Mouse (Mus musculus): ENCODE data around the gene Clpx. TPM values are rescaled to one million over a fixed set of nuclear protein-coding genes. Genes with fewer than 3 reads are reported as not detected.

Gene Clpx
- polyA plus RNA-seq, 1 experiment from 2014 or later = 43.0 TPM

DNA sequence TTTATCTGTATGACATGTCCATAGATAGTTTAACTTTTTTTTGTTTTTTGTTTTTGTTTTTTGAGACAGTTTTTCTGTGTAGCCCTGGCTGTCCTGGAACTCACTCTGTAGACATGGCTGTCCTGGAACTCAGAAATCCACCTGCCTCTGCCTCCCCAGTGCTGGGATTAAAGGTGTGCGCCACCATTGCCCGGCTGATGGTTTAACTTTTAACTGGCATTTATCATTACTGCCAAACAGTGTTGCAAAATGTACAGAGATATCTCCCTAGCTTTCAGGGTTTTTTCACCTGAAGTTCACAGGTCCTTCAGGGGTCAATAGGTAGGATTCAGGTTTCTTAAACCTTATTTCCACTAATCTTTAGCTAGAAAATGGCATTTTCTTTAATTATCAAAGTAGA is 3.0 kb downstream of the Clpx start:
- H3K4me1 ChIP-seq = peaks cover 10% of the 10 kb centered on the region
- H3K9me3 ChIP-seq = no peaks in the 10 kb centered on the region
- no peak overlapping the region for H3K27ac ChIP-seq
- no peak overlapping the region for H3K4me3 ChIP-seq
- peaks cover 33% of the 10 kb centered on the region for H3K36me3 ChIP-seq
- WGBS = 94% methylated on average over 2 of the region's 2 CpGs
- DNase-seq (ENCODE audit: low spot score) = no peak
- H3K27me3 ChIP-seq (ENCODE audit: insufficient read depth, poor library complexity, severe bottlenecking) = no peaks in the 10 kb centered on the region

- H3K27me3 ChIP-seq (ENCODE audit: insufficient read depth, poor library complexity, severe bottlenecking) = no peaks in the 10 kb centered on the region
- no peak overlapping the region for H3K27ac ChIP-seq
- H3K36me3 ChIP-seq = peaks cover 50% of the 10 kb centered on the region
- no peak overlapping the region for H3K4me3 ChIP-seq
- H3K9me3 ChIP-seq = no peaks in the 10 kb centered on the region
- WGBS = 82% methylated on average over 3 of the region's 3 CpGs
- DNase-seq (ENCODE audit: low spot score) = no peak
- H3K4me1 ChIP-seq = 0 out of 2 replicates have a peak, but pooled peaks cover 5% of the 10 kb centered on the region
These were observed 4.7 kb downstream of the Clpx start for GRCm38 (mm10) chr9:65298761-65299160.

DNA sequence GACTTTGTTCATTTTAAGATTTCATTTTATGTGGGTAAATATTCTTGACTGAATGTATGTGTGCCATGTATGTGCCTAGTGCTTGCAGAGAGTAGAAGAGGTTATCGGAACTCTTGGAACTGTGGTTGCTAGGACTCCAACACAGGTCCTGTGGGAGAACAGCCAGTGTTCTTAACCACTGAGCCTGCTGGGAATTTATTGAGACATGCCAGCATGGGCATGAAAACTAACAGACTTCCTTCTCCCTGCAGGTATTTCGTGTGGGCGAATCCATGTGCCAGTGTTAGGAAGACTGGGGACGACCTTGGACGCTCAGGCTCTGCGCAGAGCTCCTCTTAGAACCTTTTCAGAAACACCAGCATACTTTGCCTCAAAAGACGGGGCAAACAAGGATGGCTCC is 5.6 kb downstream of the Clpx start:
- Histone ChIP-seq H3K27ac (no peak overlapping the region), H3K4me3 (no peak overlapping the region), H3K9me3 (no peaks in the 10 kb centered on the region), H3K4me1 (0 out of 2 replicates have a peak, but pooled peaks cover 5% of the 10 kb centered on the region), H3K36me3 (peaks cover 57% of the 10 kb centered on the region), H3K27me3 (ENCODE audit: insufficient read depth, poor library complexity, severe bottlenecking) (no peaks in the 10 kb centered on the region)
- DNase-seq (ENCODE audit: low spot score) = no peak
- 94% methylated on average over 7 of the region's 7 CpGs for WGBS

DNA sequence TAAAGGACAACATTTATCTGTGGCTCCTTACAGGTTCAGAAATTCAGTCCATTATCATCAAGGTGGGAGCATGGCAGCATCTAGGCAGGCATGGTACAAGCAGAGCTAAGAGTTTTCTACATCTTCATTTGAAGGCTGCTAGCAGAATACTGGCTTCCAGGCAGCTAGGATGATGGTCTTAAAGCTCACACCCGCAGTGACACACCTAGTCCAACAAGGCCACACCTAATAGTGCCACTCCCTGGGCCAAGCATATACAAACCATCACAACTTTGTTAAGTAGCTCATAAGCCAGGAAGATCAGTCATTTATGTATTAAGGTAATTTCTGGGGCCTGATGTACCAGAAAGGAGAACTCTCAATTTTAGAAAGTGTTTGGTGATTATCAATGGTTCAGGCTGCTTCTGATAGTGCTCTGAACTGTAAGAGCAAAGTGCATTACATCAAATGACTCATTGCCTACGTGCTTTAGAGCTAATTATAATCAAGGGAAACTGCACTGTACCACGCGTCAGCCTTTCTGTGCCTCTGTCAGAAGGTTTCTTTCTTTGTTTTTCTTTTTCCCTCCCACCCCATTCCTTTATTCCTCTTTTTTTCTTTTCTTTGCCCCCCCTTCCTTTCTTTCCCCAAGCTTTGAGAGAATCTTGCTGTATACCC is 8.4 kb downstream of the Clpx start:
- WGBS = 81% methylated on average over 4 of the region's 4 CpGs
- H3K4me3 ChIP-seq = no peak overlapping the region
- no peaks in the 10 kb centered on the region for H3K27me3 ChIP-seq (ENCODE audit: insufficient read depth, poor library complexity, severe bottlenecking)
- no peak for DNase-seq (ENCODE audit: low spot score)
- peaks cover 71% of the 10 kb centered on the region for H3K36me3 ChIP-seq
- no peaks in the 10 kb centered on the region for H3K9me3 ChIP-seq
- H3K4me1 ChIP-seq = no peaks in the 10 kb centered on the region
- H3K27ac ChIP-seq = no peak overlapping the region

DNA sequence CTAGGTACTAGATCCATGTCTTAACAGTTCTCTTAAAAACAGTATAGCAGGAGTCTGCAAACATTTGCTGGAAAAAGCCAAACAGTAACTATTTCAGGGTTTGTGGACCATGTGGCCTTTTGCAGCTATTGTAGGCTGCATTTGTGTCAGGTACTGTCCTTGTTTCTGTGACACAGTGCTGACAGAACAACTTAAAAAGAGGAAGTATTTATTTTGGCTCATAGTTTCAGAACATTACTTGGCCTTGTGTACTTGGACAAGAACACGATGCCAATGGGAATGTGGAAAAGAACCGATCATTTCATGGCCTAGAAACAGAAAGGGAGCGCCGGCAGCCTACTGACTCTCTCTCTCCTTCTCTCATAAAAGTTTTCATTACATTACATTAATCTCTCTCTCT is 9.5 kb downstream of the Clpx start:
- no peak overlapping the region for H3K4me3 ChIP-seq
- peaks cover 75% of the 10 kb centered on the region for H3K36me3 ChIP-seq
- H3K27ac ChIP-seq = no peak overlapping the region
- H3K9me3 ChIP-seq = no peaks in the 10 kb centered on the region
- H3K4me1 ChIP-seq = no peaks in the 10 kb centered on the region
- WGBS = 96% methylated on average over 4 of the region's 4 CpGs
- no peak for DNase-seq (ENCODE audit: low spot score)
- no peaks in the 10 kb centered on the region for H3K27me3 ChIP-seq (ENCODE audit: insufficient read depth, poor library complexity, severe bottlenecking)

DNA sequence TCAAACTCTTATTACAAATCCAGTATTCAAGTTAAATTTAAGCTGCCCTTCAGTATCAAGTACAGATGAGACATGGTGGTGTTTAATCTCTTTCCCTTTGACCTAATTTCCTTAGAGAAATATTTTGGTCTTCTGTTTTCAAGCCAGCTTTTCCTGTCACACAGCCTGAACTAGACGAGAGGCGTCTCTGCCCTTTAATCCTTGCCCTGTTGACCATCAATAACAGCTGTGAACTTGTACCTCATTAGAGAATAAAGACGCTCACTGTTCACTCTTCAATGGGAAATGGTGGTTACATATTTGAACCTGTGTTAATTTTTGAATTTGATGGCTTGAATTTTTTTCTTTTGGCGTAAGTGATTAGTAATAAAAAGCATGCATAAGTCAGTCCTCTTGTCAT is 10.2 kb downstream of the Clpx start:
- Histone ChIP-seq H3K27me3 (ENCODE audit: insufficient read depth, poor library complexity, severe bottlenecking) (no peaks in the 10 kb centered on the region), H3K36me3 (peaks cover 81% of the 10 kb centered on the region), H3K4me1 (no peaks in the 10 kb centered on the region), H3K27ac (no peak overlapping the region), H3K9me3 (no peaks in the 10 kb centered on the region), H3K4me3 (no peak overlapping the region)
- DNase-seq (ENCODE audit: low spot score) = no peak
- 81% methylated on average over 4 of the region's 4 CpGs for WGBS

GRCm38 (mm10) chr9:65306672-65307071 is 12.6 kb downstream of the Clpx start:
- no peak overlapping the region for H3K4me3 ChIP-seq
- DNase-seq (ENCODE audit: low spot score) = peak; percentile 35
- H3K4me1 ChIP-seq = no peaks in the 10 kb centered on the region
- 92% methylated on average over 2 of the region's 2 CpGs for WGBS
- H3K27me3 ChIP-seq (ENCODE audit: insufficient read depth, poor library complexity, severe bottlenecking) = no peaks in the 10 kb centered on the region
- H3K36me3 ChIP-seq = peaks cover 75% of the 10 kb centered on the region
- no peak overlapping the region for H3K27ac ChIP-seq
- no peaks in the 10 kb centered on the region for H3K9me3 ChIP-seq

DNA sequence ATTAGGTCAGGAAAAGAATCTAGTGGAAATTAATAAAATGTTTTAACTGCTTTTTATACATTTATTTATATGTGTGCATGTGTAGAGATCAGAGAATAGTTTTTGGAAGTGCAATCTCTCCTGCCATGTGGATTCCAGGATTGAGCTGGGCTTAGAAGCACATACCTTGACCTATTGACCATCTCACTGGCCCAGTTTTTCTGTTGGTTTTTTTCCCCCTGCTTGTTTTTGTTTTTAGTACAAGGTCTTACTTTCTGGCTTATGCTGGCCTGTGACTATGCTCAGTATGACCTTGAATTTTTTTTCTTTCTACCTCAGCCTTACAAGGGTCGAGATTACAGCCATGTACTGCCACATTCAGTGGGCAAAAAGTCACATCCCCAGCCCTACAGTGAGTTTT is 14.0 kb downstream of the Clpx start:
- no peak overlapping the region for H3K4me3 ChIP-seq
- no peaks in the 10 kb centered on the region for H3K9me3 ChIP-seq
- no peaks in the 10 kb centered on the region for H3K27me3 ChIP-seq (ENCODE audit: insufficient read depth, poor library complexity, severe bottlenecking)
- no peak overlapping the region for H3K27ac ChIP-seq
- no peak for DNase-seq (ENCODE audit: low spot score)
- 87% methylated on average over 1 of the region's 1 CpGs for WGBS
- H3K4me1 ChIP-seq = no peaks in the 10 kb centered on the region
- peaks cover 73% of the 10 kb centered on the region for H3K36me3 ChIP-seq

DNA sequence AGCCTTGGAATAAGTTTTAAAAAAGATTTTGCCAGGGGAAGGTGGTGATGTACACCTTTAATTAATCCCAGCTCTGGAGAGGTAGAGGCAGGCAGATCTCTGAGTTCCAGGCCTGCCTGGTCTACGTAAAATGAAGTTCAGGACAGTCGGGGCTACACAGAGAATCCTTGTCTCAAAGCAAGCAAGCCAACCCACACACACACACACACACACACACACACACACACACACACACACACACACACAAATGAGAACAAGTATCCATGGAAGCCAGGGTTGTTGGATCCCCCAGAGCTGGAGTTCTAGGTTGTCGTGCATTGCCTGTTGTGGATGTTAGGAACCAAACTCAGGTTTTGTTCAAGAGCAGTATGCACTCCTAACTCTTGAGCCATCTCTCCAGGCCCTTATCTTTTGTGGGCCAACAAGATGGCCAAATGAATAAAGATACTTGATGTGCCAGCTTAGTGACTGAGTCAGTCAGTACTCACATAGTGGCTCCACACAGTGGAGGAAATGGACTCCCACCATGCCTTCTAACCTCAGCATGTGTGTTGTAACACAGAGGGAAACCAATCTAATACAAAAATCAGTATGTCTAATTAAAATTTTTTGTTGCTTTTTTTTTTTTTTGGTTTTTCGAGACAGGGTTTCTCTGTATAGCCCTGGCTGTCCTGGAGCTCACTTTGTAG is 18.8 kb downstream of the Clpx start:
- 92% methylated on average over 4 of the region's 4 CpGs for WGBS
- Histone ChIP-seq H3K4me3 (no peak overlapping the region), H3K27me3 (ENCODE audit: insufficient read depth, poor library complexity, severe bottlenecking) (no peaks in the 10 kb centered on the region), H3K9me3 (no peaks in the 10 kb centered on the region), H3K4me1 (no peaks in the 10 kb centered on the region), H3K27ac (no peak overlapping the region), H3K36me3 (peaks cover 61% of the 10 kb centered on the region)
- peak; percentile 76 for DNase-seq (ENCODE audit: low spot score)

DNA sequence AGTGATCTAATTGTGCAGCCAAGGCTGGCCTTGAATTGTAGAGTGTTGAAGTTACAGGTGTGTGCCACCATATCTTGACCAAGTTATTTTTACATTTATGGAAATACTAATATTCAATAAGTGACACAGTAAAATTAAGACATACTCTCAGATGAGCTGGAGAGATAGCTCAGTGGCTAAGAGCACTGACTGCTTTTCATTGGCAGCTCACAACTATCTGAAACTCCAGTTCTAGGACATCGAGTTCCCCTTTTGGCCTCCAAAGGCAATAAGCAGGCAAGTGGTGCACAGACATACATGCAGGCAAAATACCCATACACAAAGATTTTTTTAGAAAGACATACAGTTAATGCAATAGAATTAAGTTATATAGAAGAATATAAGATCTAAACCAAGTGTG is 19.8 kb downstream of the Clpx start:
- WGBS = 91% methylated on average over 1 of the region's 1 CpGs
- peak; percentile 33 for DNase-seq (ENCODE audit: low spot score)
- Histone ChIP-seq H3K27ac (no peak overlapping the region), H3K36me3 (peaks cover 60% of the 10 kb centered on the region), H3K27me3 (ENCODE audit: insufficient read depth, poor library complexity, severe bottlenecking) (no peaks in the 10 kb centered on the region), H3K9me3 (no peaks in the 10 kb centered on the region), H3K4me1 (no peaks in the 10 kb centered on the region), H3K4me3 (no peak overlapping the region)

GRCm38 (mm10) chr9:65322255-65322900 is 28.3 kb downstream of the Clpx start:
- Histone ChIP-seq H3K27me3 (ENCODE audit: insufficient read depth, poor library complexity, severe bottlenecking) (no peaks in the 10 kb centered on the region), H3K9me3 (no peaks in the 10 kb centered on the region), H3K4me3 (no peak overlapping the region), H3K36me3 (peaks cover 72% of the 10 kb centered on the region), H3K4me1 (no peaks in the 10 kb centered on the region), H3K27ac (no peak overlapping the region)
- WGBS = 90% methylated on average over 11 of the region's 11 CpGs
- no peak for DNase-seq (ENCODE audit: low spot score)

DNA sequence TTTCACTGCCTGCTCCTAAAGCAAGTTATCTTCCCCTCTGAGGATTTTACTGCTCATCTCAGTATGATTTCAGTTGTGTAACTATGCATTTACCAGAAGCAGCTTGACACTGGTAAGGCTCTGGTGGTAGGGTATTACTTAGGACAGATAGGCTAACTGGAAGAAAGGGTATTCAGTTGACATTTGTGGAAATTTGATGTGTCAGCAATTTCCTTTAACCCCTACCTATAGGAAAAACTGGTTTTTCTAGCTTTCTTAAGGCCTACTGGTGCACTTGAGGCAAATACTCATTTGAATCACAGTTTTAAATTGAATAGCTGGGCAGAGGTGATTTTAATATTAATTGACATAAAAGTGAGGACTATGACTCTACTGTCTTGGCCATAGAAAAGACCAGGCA is 31.9 kb downstream of the Clpx start:
- DNase-seq (ENCODE audit: low spot score) = peak; percentile 27

GRCm38 (mm10) chr9:65327371-65327770 is 33.3 kb downstream of the Clpx start:
- no peak for DNase-seq (ENCODE audit: low spot score)
- Histone ChIP-seq H3K27me3 (ENCODE audit: insufficient read depth, poor library complexity, severe bottlenecking) (no peaks in the 10 kb centered on the region), H3K27ac (no peak overlapping the region), H3K4me1 (no peaks in the 10 kb centered on the region), H3K4me3 (no peak overlapping the region), H3K36me3 (peaks cover 67% of the 10 kb centered on the region), H3K9me3 (no peaks in the 10 kb centered on the region)
- 87% methylated on average over 2 of the region's 2 CpGs for WGBS

More for the DNA sequence above, 31.9 kb downstream of the Clpx start:
- Histone ChIP-seq H3K4me1 (no peaks in the 10 kb centered on the region), H3K27ac (no peak overlapping the region), H3K27me3 (ENCODE audit: insufficient read depth, poor library complexity, severe bottlenecking) (no peaks in the 10 kb centered on the region), H3K9me3 (no peaks in the 10 kb centered on the region), H3K4me3 (no peak overlapping the region), H3K36me3 (peaks cover 74% of the 10 kb centered on the region)

Data from heart, embryonic 10.5 days (tissue).